Mouse (Mus musculus) cerebellum, postnatal 25 days (tissue): Measurements from ENCODE around the gene Heatr3.
A peak's percentile ranks its signal among the peaks of the same experiment; 100 is the strongest.

Source experiments
- DNase-seq, 2 experiments: peaks; one replicate each; pipeline ENCODE4 v3.0.0; 2021; ENCODE audit warnings: mixed read lengths in 2 of 2

The Heatr3 gene

DNA sequence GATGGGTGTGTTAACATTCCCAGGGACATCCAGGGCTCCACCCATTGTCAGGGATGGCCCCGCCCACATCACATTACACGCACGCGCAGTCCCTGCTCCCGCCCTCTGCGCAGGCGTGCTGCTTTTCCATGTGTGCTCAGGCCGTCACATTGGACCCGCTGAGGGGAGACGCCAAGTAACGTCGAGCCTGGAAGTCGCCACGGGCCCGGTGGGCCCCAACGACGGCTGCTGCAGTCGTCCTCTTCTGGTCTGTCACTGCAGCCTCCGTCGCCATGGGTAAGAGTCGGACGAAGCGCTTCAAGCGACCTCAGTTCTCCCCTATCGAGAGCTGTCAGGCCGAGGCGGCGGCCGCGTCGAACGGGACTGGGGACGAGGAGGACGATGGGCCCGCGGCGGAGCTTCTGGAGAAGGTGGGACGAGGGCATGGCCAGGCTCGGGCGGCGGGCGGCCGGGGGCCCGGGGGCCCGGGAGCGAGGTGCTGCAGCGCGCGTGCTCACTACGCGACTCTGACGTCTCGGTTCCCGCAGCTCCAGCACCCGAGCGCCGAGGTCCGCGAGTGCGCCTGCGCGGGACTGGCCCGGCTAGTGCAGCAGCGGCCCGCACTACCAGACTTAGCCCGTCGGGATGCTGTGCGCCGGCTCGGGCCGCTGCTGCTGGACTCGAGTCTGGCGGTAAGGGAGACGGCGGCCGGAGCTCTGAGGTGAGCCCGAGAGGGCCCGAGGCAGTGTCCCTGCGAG lies at the start of gene Heatr3:
Gene Heatr3, plus strand, starts transcription at position 108 of the 737 bp plus-strand sequence.
- peak; percentile 96 to 97 for DNase-seq

- DNase-seq = no peak
Measured at GRCm38 (mm10) chr8:88088006-88088405, 49.6 kb upstream of the Heatr3 start.

- DNase-seq = no peak
Measured at GRCm38 (mm10) chr8:88091661-88092060, 46.0 kb upstream of the Heatr3 start.

DNA sequence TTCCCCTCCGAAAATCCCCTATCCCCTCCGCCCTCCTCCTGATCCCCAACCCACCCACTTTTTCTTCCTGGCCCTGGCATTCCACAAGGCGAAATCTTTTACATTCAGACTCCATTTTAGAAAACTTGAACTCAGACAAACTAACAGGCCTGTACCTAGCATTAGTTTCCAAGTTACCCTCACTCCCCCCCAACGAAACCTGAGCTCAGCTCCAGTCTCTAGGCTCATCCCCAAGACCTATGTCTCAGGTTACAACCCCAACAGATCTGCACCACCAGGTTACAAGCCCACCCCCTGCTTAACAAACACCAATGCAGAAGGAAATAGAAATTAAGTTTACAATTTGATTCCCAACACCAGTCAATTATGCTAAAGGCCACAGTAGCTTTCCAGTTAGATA lies 44.3 kb upstream of the Heatr3 start:
- no peak for DNase-seq

GRCm38 (mm10) chr8:88098856-88099255 lies 38.8 kb upstream of the Heatr3 start:
- DNase-seq = no peak

GRCm38 (mm10) chr8:88099526-88099925 lies 38.1 kb upstream of the Heatr3 start:
- peak; percentile 51 to 64 for DNase-seq

DNA sequence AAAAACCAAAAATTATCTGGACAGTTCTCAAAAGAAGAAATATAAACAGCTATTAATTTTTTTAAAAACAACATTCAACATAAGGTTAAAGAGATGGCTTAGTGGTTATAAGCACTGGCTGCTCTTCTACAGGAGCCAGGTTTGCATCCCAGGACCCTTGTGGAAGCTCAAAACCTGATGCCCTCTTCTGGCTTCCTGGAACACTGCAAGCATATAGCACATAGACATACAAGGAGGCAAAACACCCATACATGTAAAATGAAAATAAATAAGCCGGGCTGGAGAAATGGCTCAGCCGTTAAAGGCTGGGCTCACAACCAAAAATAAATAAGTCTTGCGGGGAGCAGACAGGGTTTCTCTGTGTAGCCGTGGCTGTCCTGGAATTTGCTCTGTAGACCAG lies 28.4 kb upstream of the Heatr3 start:
- DNase-seq = no peak

GRCm38 (mm10) chr8:88118456-88119036 lies 19.1 kb upstream of the Heatr3 start, which contains the start of gene Cnep1r1:
Gene Cnep1r1 (plus strand): TSS chr8:88118769.
- DNase-seq = peak; percentile 88 to 92

DNA sequence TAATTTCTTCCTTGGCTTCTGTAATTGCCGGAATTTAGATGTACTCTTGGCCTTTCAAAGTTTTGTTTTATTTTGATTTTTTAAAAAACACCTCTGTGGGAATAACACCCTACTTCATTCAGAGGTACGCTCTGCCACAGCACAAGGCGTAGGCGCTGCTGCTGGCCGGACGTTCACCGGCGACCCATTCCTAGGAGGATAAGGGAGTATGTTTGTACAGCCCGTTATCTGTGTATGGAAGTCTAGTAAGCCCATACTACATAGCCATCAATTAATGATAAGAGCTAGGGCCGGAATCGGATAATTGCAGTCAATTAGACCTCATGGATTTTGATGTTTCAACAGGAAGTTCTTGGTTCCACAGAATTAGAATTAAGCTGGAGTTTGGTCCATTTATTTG lies 18.6 kb upstream of the Heatr3 start:
- peak; percentile 32 to 39 for DNase-seq

DNA sequence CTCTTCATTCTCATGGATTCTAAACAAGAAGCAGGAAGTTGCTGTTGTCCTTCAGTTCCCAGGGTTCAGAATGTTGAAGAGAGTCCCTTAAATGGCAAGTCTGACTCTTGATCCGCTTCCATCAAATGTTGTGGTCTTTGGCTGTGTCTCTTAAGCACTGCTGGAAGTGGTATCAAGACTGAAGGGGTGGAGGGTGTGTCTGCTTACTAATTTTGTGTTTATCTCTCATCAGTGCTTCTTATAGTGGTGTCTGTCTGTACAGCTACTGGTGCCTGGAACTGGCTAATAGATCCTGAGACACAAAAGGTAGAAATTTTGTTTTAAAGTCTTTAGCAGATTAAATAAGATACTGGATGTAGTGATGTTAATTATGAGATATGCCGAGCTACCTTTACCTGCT lies 12.8 kb upstream of the Heatr3 start:
- no peak for DNase-seq

- no peak for DNase-seq
Measured at GRCm38 (mm10) chr8:88129397-88129796, 8.3 kb upstream of the Heatr3 start.

DNA sequence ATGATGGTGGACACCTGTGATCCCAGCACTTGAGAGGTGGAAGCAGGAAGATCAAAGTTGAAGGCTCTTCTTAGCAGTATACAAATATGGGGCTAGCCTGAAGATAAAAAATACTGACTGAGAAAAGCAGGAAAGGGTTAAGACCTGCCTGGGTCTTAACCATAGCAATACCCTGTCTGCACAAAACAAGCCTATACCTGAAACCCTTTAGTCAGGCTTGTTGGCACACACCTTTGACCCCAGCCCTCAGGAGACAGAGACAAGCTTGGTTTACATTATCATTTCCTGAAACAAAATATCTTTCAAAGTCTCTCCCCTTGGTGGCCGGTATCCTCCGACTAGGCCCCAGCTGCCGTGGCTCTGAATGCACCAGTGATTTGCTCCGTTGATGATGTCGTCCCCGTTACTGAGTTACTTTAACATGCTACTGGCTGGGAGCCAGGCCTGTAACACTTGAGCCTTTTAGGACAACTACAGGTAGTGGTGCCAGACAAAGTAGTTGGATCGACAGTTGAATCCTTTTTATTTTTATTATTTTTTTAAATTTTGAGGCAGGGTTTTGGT lies 6.8 kb upstream of the Heatr3 start:
- no peak for DNase-seq

GRCm38 (mm10) chr8:88139256-88139655 lies 1.6 kb downstream of the Heatr3 start:
- no peak for DNase-seq

- no peak for DNase-seq
Measured at GRCm38 (mm10) chr8:88141629-88142028, 4.0 kb downstream of the Heatr3 start.

GRCm38 (mm10) chr8:88144041-88144440 lies 6.4 kb downstream of the Heatr3 start:
- DNase-seq = peak; percentile 41 to 60

GRCm38 (mm10) chr8:88150910-88151371 lies 13.3 kb downstream of the Heatr3 start:
- no peak for DNase-seq

DNA sequence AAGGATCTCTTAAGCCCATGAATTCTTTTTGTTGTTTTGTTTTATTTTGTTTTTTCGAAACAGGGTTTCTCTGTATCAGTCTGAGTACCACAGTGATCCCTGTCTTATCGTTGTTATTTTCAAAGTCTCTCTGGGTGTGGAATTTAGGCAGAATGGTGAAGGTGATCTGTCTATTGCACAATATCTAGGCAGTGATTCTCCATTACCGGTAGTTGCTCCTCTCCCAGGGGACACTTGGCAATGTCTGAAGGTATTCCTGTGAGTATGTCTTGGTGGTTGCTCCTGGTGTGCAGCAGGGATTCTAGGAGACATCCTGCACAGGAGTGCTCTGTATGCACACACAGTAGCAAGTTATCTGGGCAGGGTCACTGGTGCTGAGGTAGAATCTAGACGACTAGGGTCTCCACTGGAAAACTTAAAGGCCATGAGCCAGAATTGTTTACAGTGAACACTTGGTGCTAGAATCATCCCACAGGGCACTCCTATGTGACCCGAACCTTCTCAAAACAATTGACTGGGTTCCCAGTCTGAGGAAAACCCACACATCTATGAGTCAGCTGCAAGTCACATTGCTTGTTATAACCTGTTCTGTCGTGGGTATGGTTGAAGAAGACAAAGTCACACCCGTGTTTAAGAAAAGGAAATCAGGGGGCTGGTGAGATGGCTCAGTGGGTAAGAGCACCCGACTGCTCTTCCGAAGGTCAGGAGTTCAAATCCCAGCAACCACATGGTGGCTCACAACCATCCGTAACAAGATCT lies 22.8 kb downstream of the Heatr3 start:
- no peak for DNase-seq

DNA sequence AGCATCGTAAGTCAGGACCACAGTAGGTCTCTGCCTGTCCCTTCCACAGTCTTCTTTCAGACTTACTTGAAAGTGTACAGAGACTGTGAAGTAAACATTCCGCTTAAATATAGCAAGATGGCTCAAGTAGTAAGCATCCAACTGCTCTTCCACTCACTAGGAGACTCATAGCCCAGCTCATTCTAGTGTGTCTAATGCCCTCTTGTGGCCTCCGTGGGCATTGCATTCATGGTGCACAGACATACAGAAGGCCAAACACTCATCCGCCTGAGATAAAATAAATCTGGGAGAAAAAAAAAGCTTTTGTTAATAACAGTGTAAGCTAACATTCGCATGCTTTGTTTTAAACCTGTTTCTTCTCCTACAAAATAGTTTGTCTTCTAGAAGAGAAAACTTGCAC lies 23.8 kb downstream of the Heatr3 start:
- peak; percentile 65 to 80 for DNase-seq

- no peak for DNase-seq
Measured at GRCm38 (mm10) chr8:88175264-88175663, 37.6 kb downstream of the Heatr3 start.

DNA sequence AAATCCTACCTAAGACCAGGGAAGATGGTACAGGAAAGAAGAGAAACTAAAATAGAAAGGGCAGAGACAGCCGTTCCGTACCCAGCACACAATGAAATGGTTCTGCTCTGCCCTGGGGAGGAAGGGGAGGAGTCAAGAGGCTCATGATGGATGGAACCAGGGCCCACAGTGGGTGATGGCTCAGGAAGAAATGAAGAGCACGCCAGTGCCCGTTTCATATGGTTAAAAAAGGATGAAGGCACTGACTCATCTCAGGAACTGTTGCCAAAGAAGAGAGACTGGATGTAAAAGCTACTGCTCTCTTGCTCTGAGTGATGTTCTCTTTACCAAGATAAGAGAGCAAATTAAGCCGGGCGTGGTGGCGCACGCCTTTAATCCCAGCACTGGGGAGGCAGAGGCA lies 39.6 kb downstream of the Heatr3 start:
- DNase-seq = no peak

GRCm38 (mm10) chr8:88183121-88183520 lies 45.5 kb downstream of the Heatr3 start:
- no peak for DNase-seq

DNA sequence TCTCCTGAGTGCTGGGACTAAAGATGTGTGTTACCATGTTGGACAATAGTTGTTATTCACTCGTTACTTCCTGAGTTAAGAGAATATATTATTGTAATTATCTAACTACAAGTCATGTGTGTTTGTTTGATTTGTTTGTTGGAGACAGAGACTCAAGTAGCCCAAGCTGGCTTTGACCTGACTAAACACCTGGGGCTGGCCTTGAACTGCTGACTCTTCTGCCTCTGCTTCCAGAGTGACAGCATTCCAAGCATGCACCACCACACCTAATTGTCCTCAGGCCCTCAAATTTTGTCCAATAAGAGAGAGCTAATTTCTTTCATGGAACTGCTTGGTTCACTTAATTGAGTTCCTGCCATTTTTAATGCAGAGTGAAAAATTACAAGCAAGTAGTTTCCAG lies 47.3 kb downstream of the Heatr3 start:
- no peak for DNase-seq

DNA sequence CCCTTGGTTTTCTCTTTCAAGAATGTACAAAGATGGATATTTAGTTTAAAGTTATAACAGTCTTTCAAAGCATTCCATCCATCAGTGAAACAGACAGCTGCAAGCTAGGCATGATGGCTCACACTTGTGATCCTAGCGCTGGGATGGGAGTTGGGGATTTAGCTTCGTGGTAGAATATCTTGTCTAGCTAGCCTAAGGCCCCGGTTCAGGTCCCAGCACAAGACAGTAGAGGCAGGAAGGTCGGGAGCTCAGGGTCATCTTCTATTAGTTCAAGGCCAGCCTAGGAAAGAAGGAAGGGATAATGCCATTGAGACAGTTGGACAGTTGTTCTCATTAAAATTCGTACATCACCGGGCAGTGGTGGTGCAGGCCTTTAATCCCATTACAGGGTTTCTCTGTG lies 48.1 kb downstream of the Heatr3 start:
- no peak for DNase-seq
